ENCODE assay signal across 8 mouse cellular contexts in the genomic region with DNA sequence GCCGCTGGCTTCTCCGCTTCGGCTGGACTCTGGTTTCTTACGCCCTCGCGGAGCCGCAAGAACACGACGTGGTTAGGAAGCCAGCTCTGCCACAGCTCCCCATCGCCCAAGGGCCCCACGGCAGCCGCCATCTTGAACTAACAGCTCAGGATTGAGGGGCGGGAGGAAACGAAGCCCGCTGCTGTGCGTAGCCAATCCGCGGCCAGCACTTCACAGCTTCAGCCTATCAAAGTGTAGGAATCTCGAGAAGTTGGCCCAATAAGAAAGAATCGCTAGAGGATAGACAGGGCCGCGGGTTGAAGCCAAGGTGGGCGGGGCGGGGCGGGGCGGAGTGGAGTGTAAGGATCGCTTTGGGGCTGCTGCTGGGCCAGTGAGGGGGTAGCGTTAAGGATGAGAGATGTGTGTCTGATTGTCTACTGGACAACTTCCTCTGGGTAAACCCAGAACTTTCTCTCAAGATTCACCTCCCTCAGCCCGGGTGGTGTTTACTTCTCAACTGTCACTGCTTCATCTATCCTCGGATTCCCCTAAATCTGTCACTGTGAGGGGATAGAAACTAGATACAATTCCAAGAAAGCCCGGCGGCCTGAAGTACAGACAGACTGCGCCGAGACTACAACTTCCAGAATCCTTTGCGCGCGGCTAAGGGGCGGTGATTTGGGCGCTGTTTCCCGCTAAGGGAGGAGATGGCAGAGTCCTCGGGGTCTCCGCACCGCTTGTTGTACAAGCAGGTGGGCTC. TPM values are rescaled to one million over a fixed set of nuclear protein-coding genes. Genes with fewer than 3 reads are reported as not detected.
DNase-seq lines count a peak whose midpoint lies in the region; ATAC-seq and TF ChIP-seq lines count a peak whose summit lies in the region.

Nup88 (minus strand) TSS at position 153 of the 739 bp plus-strand sequence.
Rpain (plus strand) TSS at position 393 of the 739 bp plus-strand sequence.

- no peak for TF ChIP-seq EP300 in CH12.LX (IDR thresholded peaks at IDR 0.05; ENCODE audit: low read length)

- peaks cover 26% of the 10 kb centered on the region for H3K79me2 ChIP-seq in CH12.LX (replicated peaks; ENCODE audit: control insufficient read depth, extremely low read depth, insufficient read depth, poor library complexity, severe bottlenecking)

- peaks cover 4 to 44% of the 10 kb centered on the region in 2 experiments; a peak in 3 of 4 replicates for H3K4me1 ChIP-seq in CH12.LX (ENCODE audit: control insufficient read depth in 1 of 2, insufficient read depth in 2 of 2)
- H3K4me1 ChIP-seq in forebrain, embryonic 11.5 days (replicated peaks; ENCODE audit: control insufficient read depth, insufficient read depth, low read length) = no peaks in the 10 kb centered on the region; the same call in 1 of the 2 replicates
- peaks cover 14% of the 10 kb centered on the region for H3K4me1 ChIP-seq in heart, embryonic 16.5 days (ENCODE audit: control insufficient read depth, insufficient read depth, low read length)
- peaks cover 54% of the 10 kb centered on the region for H3K4me1 ChIP-seq in liver, embryonic 15.5 days (replicated peaks)
- H3K4me1 ChIP-seq in neural tube, embryonic 12.5 days = peaks cover 12% of the 10 kb centered on the region

- peaks cover 3% of the 10 kb centered on the region for H3K9me3 ChIP-seq in CH12.LX (replicated peaks; ENCODE audit: low read length)
- H3K9me3 ChIP-seq in forebrain, embryonic 11.5 days (ENCODE audit: control insufficient read depth, low read length) = no peaks in the 10 kb centered on the region; the same call in 1 of the 2 replicates
- no peaks in the 10 kb centered on the region for H3K9me3 ChIP-seq in heart, embryonic 16.5 days (replicated peaks; ENCODE audit: control insufficient read depth, low read length)
- H3K9me3 ChIP-seq in liver, embryonic 15.5 days (replicated peaks) = no peaks in the 10 kb centered on the region
- no peaks in the 10 kb centered on the region for H3K9me3 ChIP-seq in neural tube, embryonic 12.5 days

- H3K9ac ChIP-seq in CH12.LX (ENCODE audit: insufficient read depth, low read depth) = peak within 1 kb of the TSS; percentile 83
- peak within 1 kb of the TSS; percentile 88 for H3K9ac ChIP-seq in forebrain, embryonic 11.5 days (ENCODE audit: low read length)
- peak within 1 kb of the TSS; percentile 92 for H3K9ac ChIP-seq in heart, embryonic 16.5 days (ENCODE audit: low read length)
- peak within 1 kb of the TSS; percentile 86 for H3K9ac ChIP-seq in liver, embryonic 15.5 days
- H3K9ac ChIP-seq in neural tube, embryonic 12.5 days = peak within 1 kb of the TSS; percentile 89

- peak within 1 kb of the TSS; percentile 94 for H3K4me2 ChIP-seq in CH12.LX (ENCODE audit: insufficient read depth, low read depth, poor library complexity, severe bottlenecking)
- H3K4me2 ChIP-seq in forebrain, embryonic 11.5 days (ENCODE audit: low read depth, low read length, severe bottlenecking) = peak within 1 kb of the TSS; percentile 80
- peak within 1 kb of the TSS; percentile 89 for H3K4me2 ChIP-seq in heart, embryonic 16.5 days (ENCODE audit: low read depth, low read length)
- peak within 1 kb of the TSS; percentile 82 for H3K4me2 ChIP-seq in liver, embryonic 15.5 days
- peak within 1 kb of the TSS; percentile 88 for H3K4me2 ChIP-seq in neural tube, embryonic 12.5 days (replicated peaks)

- dilution Hi-C loops in CH12.LX (cut with MboI; ENCODE audit: extremely low pct_ligation_motif_present, extremely low pct_unique_long_range_greater_than_20kb, low sequenced_read_pairs) = no loop called here

- WGBS in forebrain, embryonic 11.5 days = under 1% methylated on average over 43 of the region's 43 CpGs
- under 1% methylated on average over 43 of the region's 43 CpGs for WGBS in heart, embryonic 16.5 days
- WGBS in liver, embryonic 15.5 days (ENCODE audit: insufficient replicate concordance) = under 1% methylated on average over 43 of the region's 43 CpGs
- WGBS in neural tube, embryonic 12.5 days = under 1% methylated on average over 43 of the region's 43 CpGs

- peaks cover 36 to 55% of the 10 kb centered on the region in 2 experiments for H3K36me3 ChIP-seq in CH12.LX (replicated peaks in 1 of 2; ENCODE audit: control insufficient read depth in 1 of 2, insufficient read depth in 1 of 2, low read length in 1 of 2)
- H3K36me3 ChIP-seq in forebrain, embryonic 11.5 days (ENCODE audit: control insufficient read depth, insufficient read depth, low read length) = peaks cover 4% of the 10 kb centered on the region; the same call in 1 of the 2 replicates
- H3K36me3 ChIP-seq in heart, embryonic 16.5 days (ENCODE audit: control insufficient read depth, insufficient read depth) = peaks cover 22% of the 10 kb centered on the region
- peaks cover 52% of the 10 kb centered on the region for H3K36me3 ChIP-seq in liver, embryonic 15.5 days (replicated peaks)
- peaks cover 33% of the 10 kb centered on the region for H3K36me3 ChIP-seq in neural tube, embryonic 12.5 days

- TF ChIP-seq RAD21 in CH12.LX (IDR thresholded peaks at IDR 0.05; ENCODE audit: low read depth, low read length) = no peak

- TF ChIP-seq POLR2A in CH12.LX (IDR thresholded peaks at IDR 0.05; ENCODE audit: low read depth, low read length) = peak; percentile 97

- in situ Hi-C loops in CH12.LX (cut with MboI; ENCODE audit: low pct_ligation_motif_present, low pct_unique_long_range_greater_than_20kb, low sequenced_read_pairs) = no loop called here

- no peaks in the 10 kb centered on the region for H3K27me3 ChIP-seq in CH12.LX (replicated peaks)
- H3K27me3 ChIP-seq in forebrain, embryonic 11.5 days (ENCODE audit: control insufficient read depth, insufficient read depth, low read length) = no peaks in the 10 kb centered on the region
- no peaks in the 10 kb centered on the region for H3K27me3 ChIP-seq in heart, embryonic 16.5 days (ENCODE audit: control insufficient read depth, insufficient read depth, low read length)
- H3K27me3 ChIP-seq in liver, embryonic 15.5 days = no peaks in the 10 kb centered on the region
- H3K27me3 ChIP-seq in neural tube, embryonic 12.5 days (replicated peaks) = no peaks in the 10 kb centered on the region

- TF ChIP-seq CTCF in CH12.LX (conservative IDR thresholded peaks at IDR 0.05 in 1 of 2, IDR thresholded peaks at IDR 0.05 in 1 of 2; ENCODE audit: low read depth in 2 of 2, low read length in 2 of 2) = no peak

- peak; percentile 97 for ATAC-seq in forebrain, embryonic 11.5 days (replicated peaks; ENCODE audit: low FRiP score)
- ATAC-seq in heart, embryonic 16.5 days (replicated peaks; ENCODE audit: extremely low read depth, insufficient read depth, low FRiP score) = peak; percentile 96
- peak; percentile 92 for ATAC-seq in liver, embryonic 15.5 days (ENCODE audit: insufficient read depth)
- ATAC-seq in neural tube, embryonic 12.5 days (ENCODE audit: low FRiP score, low read depth) = peak; percentile 99

- DNase-seq in CH12.LX (ENCODE audit: extremely low read depth) = peak; percentile 99
- peak; percentile 91 for DNase-seq in c-Kit-positive CD71-positive TER-119-negative erythroid progenitor cells, embryonic 14.5 days (ENCODE audit: low read depth)
- peak; percentile 97 for DNase-seq in forebrain, embryonic 11.5 days (ENCODE audit: low spot score)
- DNase-seq in kidney, postnatal 36 days = peak; percentile 94 to 96
- peak; percentile 98 for DNase-seq in telencephalon, adult 2 months (ENCODE audit: low read depth, low spot score)

- peak within 1 kb of the TSS; percentile 79 to 96 (median 90) for H3K4me3 ChIP-seq in CH12.LX (replicated peaks in 1 of 3; ENCODE audit: low read depth in 2 of 3, low read length in 2 of 3, poor library complexity in 1 of 3)
- H3K4me3 ChIP-seq in forebrain, embryonic 11.5 days (ENCODE audit: low read depth, low read length) = peak within 1 kb of the TSS; percentile 94
- peak within 1 kb of the TSS; percentile 85 for H3K4me3 ChIP-seq in heart, embryonic 16.5 days (ENCODE audit: low read length)
- peak within 1 kb of the TSS; percentile 94 for H3K4me3 ChIP-seq in liver, embryonic 15.5 days (replicated peaks)
- H3K4me3 ChIP-seq in neural tube, embryonic 12.5 days = peak within 1 kb of the TSS; percentile 82

- peak within 1 kb of the TSS; percentile 64 for H3K27ac ChIP-seq in CH12.LX (ENCODE audit: insufficient read depth, low read depth)
- peak within 1 kb of the TSS; percentile 71 for H3K27ac ChIP-seq in forebrain, embryonic 11.5 days (ENCODE audit: low read depth, low read length)
- H3K27ac ChIP-seq in heart, embryonic 16.5 days (ENCODE audit: low read length) = peak within 1 kb of the TSS; percentile 90
- peak within 1 kb of the TSS; percentile 98 for H3K27ac ChIP-seq in liver, embryonic 15.5 days (replicated peaks)
- H3K27ac ChIP-seq in neural tube, embryonic 12.5 days = peak within 1 kb of the TSS; percentile 59

TF ChIP-seq in CH12.LX, 34 proteins besides CTCF, POLR2A, EP300 and RAD21 (continues in another document):
- TF ChIP-seq CHD1 (IDR thresholded peaks at IDR 0.05; ENCODE audit: low read depth, low read length) (no peak), BHLHE40 (IDR thresholded peaks at IDR 0.05; ENCODE audit: low read depth, low read length) (no peak), MAZ (IDR thresholded peaks at IDR 0.05; ENCODE audit: low read depth, low read length) (peak; percentile 92), MXI1 (IDR thresholded peaks at IDR 0.05; ENCODE audit: low read depth, low read length) (peak; percentile 71; the same call in 1 of the 2 replicates), PAX5 (IDR thresholded peaks at IDR 0.05; ENCODE audit: low read length) (no peak), ZKSCAN1 (IDR thresholded peaks at IDR 0.05; ENCODE audit: borderline replicate concordance, low read depth, low read length) (no peak), MYC (IDR thresholded peaks at IDR 0.05; ENCODE audit: low read depth, low read length) (peak; percentile 61), TCF12 (IDR thresholded peaks at IDR 0.05; ENCODE audit: low read depth, low read length) (peak; percentile 91)

RNA-seq across cellular contexts. Expression of gene Nup88, which starts in this region (rescaled TPM):
- total RNA-seq in CH12.LX (2012; rRNA removed) (125 and 132 TPM in 2 replicates), CH12.LX (2014; rRNA removed) (208 and 220 TPM in 2 replicates)
- 171 and 193 TPM in 2 replicates for polyA plus RNA-seq in CH12.LX (2012; ENCODE audit: insufficient read length, low read depth)
- polyA plus RNA-seq in forebrain, embryonic 11.5 days (2014; fragmentation: Nextera tagmentation; extraction: Ambion mirVana) = 169 and 176 TPM in 2 replicates
- polyA plus RNA-seq in heart, embryonic 16.5 days (2015; fragmentation: Nextera tagmentation; extraction: Ambion mirVana) = 117 and 124 TPM in 2 replicates
- polyA plus RNA-seq in liver, embryonic 15.5 days (2015; fragmentation: Nextera tagmentation; extraction: Ambion mirVana) = 57.2 and 58.9 TPM in 2 replicates
- polyA plus RNA-seq in neural tube, embryonic 12.5 days (2016; fragmentation: Nextera tagmentation; extraction: Ambion mirVana) = 142 and 150 TPM in 2 replicates

RNA-seq across cellular contexts. Expression of gene Rpain, which starts in this region (rescaled TPM):
- total RNA-seq in CH12.LX (2012; rRNA removed) = 72.7 and 80.6 TPM in 2 replicates
- total RNA-seq in CH12.LX (2014; rRNA removed) = 64.6 and 69.8 TPM in 2 replicates
- polyA plus RNA-seq in CH12.LX (2012; ENCODE audit: insufficient read length, low read depth) = 50.0 and 54.1 TPM in 2 replicates
- polyA plus RNA-seq in forebrain, embryonic 11.5 days (2014; fragmentation: Nextera tagmentation; extraction: Ambion mirVana) = 84.0 and 84.6 TPM in 2 replicates
- 54.7 and 55.3 TPM in 2 replicates for polyA plus RNA-seq in heart, embryonic 16.5 days (2015; fragmentation: Nextera tagmentation; extraction: Ambion mirVana)
- polyA plus RNA-seq in liver, embryonic 15.5 days (2015; fragmentation: Nextera tagmentation; extraction: Ambion mirVana) = 89.1 and 98.7 TPM in 2 replicates
- 69.7 and 73.0 TPM in 2 replicates for polyA plus RNA-seq in neural tube, embryonic 12.5 days (2016; fragmentation: Nextera tagmentation; extraction: Ambion mirVana)

Comparison
In these comparisons a context has a peak if more than half of its experiments do, and no peak if none do; other contexts are left out.
1. Peak in every context shown above with its lines: DNase-seq, ATAC-seq, H3K4me3 ChIP-seq and H3K27ac ChIP-seq.